Comparison of ENCODE assay signal across 41 mouse cellular contexts in the genomic region with DNA sequence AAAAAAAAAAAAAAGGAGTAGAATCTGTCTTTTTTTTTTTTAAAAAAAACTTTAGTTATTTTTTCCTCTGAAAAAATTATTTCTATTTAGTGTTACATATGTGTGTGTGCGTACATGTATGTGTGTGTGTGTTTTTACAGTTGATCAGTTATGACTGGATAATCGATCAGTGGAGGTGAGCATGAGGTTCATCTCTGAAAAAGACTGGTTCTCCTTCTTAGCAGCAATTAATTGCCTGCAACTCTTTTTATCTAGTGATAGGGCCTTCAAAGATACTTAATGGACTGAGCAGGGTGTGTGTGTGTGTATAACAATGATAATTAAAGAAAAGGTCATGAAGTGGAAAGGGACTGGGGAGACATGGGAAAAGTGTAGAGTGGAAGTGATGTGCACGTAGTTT. TPM values are rescaled to one million over a fixed set of nuclear protein-coding genes. Genes with fewer than 3 reads are reported as not detected.
"Had no signal": no experiment of that assay in that cellular context is flagged by ENCODE, and none has a peak within 500 bp of the region (broad histone marks: within the 10 kb centered on the region; RNA-seq: fewer than 3 reads in every experiment).

No protein-coding gene starts in this region.

- H3K27me3 ChIP-seq: limb, embryonic 12.5 days; limb, embryonic 13.5 days; limb, embryonic 15.5 days; liver, embryonic 12.5 days; liver, embryonic 13.5 days; liver, embryonic 15.5 days; lung, embryonic 15.5 days; megakaryocyte, embryonic 14.5 days; midbrain, embryonic 12.5 days; midbrain, embryonic 13.5 days; midbrain, embryonic 15.5 days; neural tube, embryonic 12.5 days had no signal

- DNase-seq: left cerebral cortex, postnatal 4 days; liver; liver, embryonic 13.5 days; liver, postnatal 0 days; lung, adult 18-20 months; lung, adult 2 months; lung, embryonic 14.5 days; lung, postnatal 10 days; lung, postnatal 14 days; lung, postnatal 36 days; lung, postnatal 4 days; midbrain, embryonic 14.5 days had no signal

- H3K36me3 ChIP-seq: liver, embryonic 15.5 days; midbrain, embryonic 13.5 days; midbrain, embryonic 15.5 days; neural tube, embryonic 12.5 days had no signal

- H3K4me1 ChIP-seq: limb, embryonic 10.5 days; limb, embryonic 12.5 days; limb, embryonic 13.5 days; limb, embryonic 15.5 days; liver, embryonic 12.5 days; liver, embryonic 13.5 days; liver, embryonic 15.5 days; lung, embryonic 15.5 days; megakaryocyte, embryonic 14.5 days; midbrain, embryonic 10.5 days; midbrain, embryonic 12.5 days; midbrain, embryonic 13.5 days; midbrain, embryonic 15.5 days; neural tube, embryonic 12.5 days had no signal

- H3K9me3 ChIP-seq: limb, embryonic 10.5 days; limb, embryonic 12.5 days; limb, embryonic 13.5 days; limb, embryonic 15.5 days; liver, embryonic 12.5 days; liver, embryonic 13.5 days; liver, embryonic 15.5 days; lung, embryonic 15.5 days; megakaryocyte, embryonic 14.5 days; midbrain, embryonic 10.5 days; midbrain, embryonic 12.5 days; midbrain, embryonic 13.5 days; midbrain, embryonic 15.5 days; neural tube, embryonic 12.5 days had no signal

- H3K4me3 ChIP-seq: limb, embryonic 10.5 days; limb, embryonic 12.5 days; limb, embryonic 13.5 days; limb, embryonic 15.5 days; liver, embryonic 12.5 days; liver, embryonic 13.5 days; liver, embryonic 15.5 days; lung, embryonic 15.5 days; megakaryocyte, embryonic 14.5 days; midbrain, embryonic 10.5 days; midbrain, embryonic 12.5 days; midbrain, embryonic 13.5 days; midbrain, embryonic 15.5 days; myocyte; neural tube, embryonic 12.5 days had no signal

- H3K27ac ChIP-seq: limb, embryonic 10.5 days; limb, embryonic 12.5 days; limb, embryonic 13.5 days; limb, embryonic 15.5 days; liver, embryonic 12.5 days; liver, embryonic 13.5 days; liver, embryonic 14.5 days; liver, embryonic 15.5 days; lung, embryonic 15.5 days; macrophage; midbrain, embryonic 10.5 days; midbrain, embryonic 12.5 days; midbrain, embryonic 13.5 days; midbrain, embryonic 15.5 days; neural tube, embryonic 12.5 days had no signal

- H3K9ac ChIP-seq: limb, embryonic 12.5 days; limb, embryonic 13.5 days; limb, embryonic 15.5 days; liver, embryonic 12.5 days; liver, embryonic 13.5 days; liver, embryonic 14.5 days; liver, embryonic 15.5 days; liver, postnatal 0 days; lung, embryonic 14.5 days; lung, embryonic 15.5 days; midbrain, embryonic 12.5 days; midbrain, embryonic 13.5 days; midbrain, embryonic 15.5 days; neural tube, embryonic 12.5 days had no signal

RNA-seq across cellular contexts. Expression of gene Mlana, which starts 53.4 kb away (rescaled TPM):
- total RNA-seq: left cerebral cortex, postnatal 25 days; left cerebral cortex, postnatal 4 days; liver, adult 2 months; megakaryocyte progenitor cell, adult 5-6 weeks; megakaryocyte, adult 5-6 weeks; megakaryocyte-erythroid progenitor cell, adult 5-6 weeks; midbrain, postnatal 0 days; monocyte, adult 5-6 weeks had no signal
- polyA plus RNA-seq: limb, embryonic 10.5 days; limb, embryonic 11.5 days; limb, embryonic 12.5 days; liver, adult 2 months; liver, embryonic 11.5 days; liver, embryonic 12.5 days; liver, embryonic 13.5 days; liver, embryonic 14.5 days; liver, embryonic 15.5 days; liver, embryonic 16.5 days; liver, postnatal 0 days; lung, embryonic 14.5 days; lung, embryonic 15.5 days; lung, embryonic 16.5 days; midbrain, embryonic 12.5 days; midbrain, embryonic 13.5 days; midbrain, embryonic 14.5 days; midbrain, embryonic 15.5 days; midbrain, embryonic 16.5 days; midbrain, postnatal 0 days; myocyte; neural tube, embryonic 11.5 days; neural tube, embryonic 12.5 days had no signal
